Mouse (Mus musculus): Measurements from ENCODE around the gene Slc38a1. TPM values are rescaled to one million over a fixed set of nuclear protein-coding genes. Genes with fewer than 3 reads are reported as not detected.

Gene Slc38a1
- 154 and 158 TPM in 2 replicates for polyA plus RNA-seq (2015; fragmentation: Nextera tagmentation; extraction: Ambion mirVana)

- peak within 1 kb of the TSS; percentile 100 for H3K27ac ChIP-seq (ENCODE audit: low read length)
- no peaks in the 10 kb centered on the region for H3K36me3 ChIP-seq (ENCODE audit: control insufficient read depth, insufficient read depth)
- under 1% methylated on average over 62 of the region's 70 CpGs for WGBS
- H3K9me3 ChIP-seq (ENCODE audit: control insufficient read depth, low read length): no peaks in the 10 kb centered on the region
- peak within 1 kb of the TSS; percentile 78 for H3K4me2 ChIP-seq (ENCODE audit: low read length)
- H3K27me3 ChIP-seq (replicated peaks; ENCODE audit: control insufficient read depth, insufficient read depth, low read length): no peaks in the 10 kb centered on the region
- peak; percentile 80 for ATAC-seq
- H3K4me3 ChIP-seq (replicated peaks; ENCODE audit: low read length): peak within 1 kb of the TSS; percentile 82
- H3K9ac ChIP-seq (replicated peaks; ENCODE audit: low read depth, low read length): peak within 1 kb of the TSS; percentile 100
- H3K4me1 ChIP-seq (replicated peaks; ENCODE audit: control insufficient read depth, insufficient read depth, low read length): peaks cover 31% of the 10 kb centered on the region
These were observed at the start of gene Slc38a1 for GRCm38 (mm10) chr15:96642436-96643405. Gene Slc38a1 (minus strand): TSS chr15:96642913.

GRCm38 (mm10) chr15:96692401-96692800 lies 49.7 kb upstream of the Slc38a1 start:
- H3K4me1 ChIP-seq (replicated peaks; ENCODE audit: control insufficient read depth, insufficient read depth, low read length): peaks cover 32% of the 10 kb centered on the region
- H3K36me3 ChIP-seq (ENCODE audit: control insufficient read depth, insufficient read depth): peaks cover 64% of the 10 kb centered on the region
- no peaks in the 10 kb centered on the region for H3K27me3 ChIP-seq (replicated peaks; ENCODE audit: control insufficient read depth, insufficient read depth, low read length)
- H3K9ac ChIP-seq (replicated peaks; ENCODE audit: low read depth, low read length): no peak overlapping the region
- H3K4me2 ChIP-seq (ENCODE audit: low read length): no peak overlapping the region
- WGBS: 92% methylated on average over 11 of the region's 11 CpGs
- no peaks in the 10 kb centered on the region for H3K9me3 ChIP-seq (ENCODE audit: control insufficient read depth, low read length)
- ATAC-seq: no peak
- no peak overlapping the region for H3K4me3 ChIP-seq (replicated peaks; ENCODE audit: low read length)
- H3K27ac ChIP-seq (ENCODE audit: low read length): no peak overlapping the region

- H3K4me1 ChIP-seq (replicated peaks; ENCODE audit: control insufficient read depth, insufficient read depth, low read length): peaks cover 22% of the 10 kb centered on the region
- H3K36me3 ChIP-seq (ENCODE audit: control insufficient read depth, insufficient read depth): peaks cover 66% of the 10 kb centered on the region
- no peaks in the 10 kb centered on the region for H3K9me3 ChIP-seq (ENCODE audit: control insufficient read depth, low read length)
- no peak overlapping the region for H3K9ac ChIP-seq (replicated peaks; ENCODE audit: low read depth, low read length)
- no peak overlapping the region for H3K4me3 ChIP-seq (replicated peaks; ENCODE audit: low read length)
- WGBS: 91% methylated on average over 15 of the region's 15 CpGs
- no peak overlapping the region for H3K27ac ChIP-seq (ENCODE audit: low read length)
- ATAC-seq: no peak
- no peaks in the 10 kb centered on the region for H3K27me3 ChIP-seq (replicated peaks; ENCODE audit: control insufficient read depth, insufficient read depth, low read length)
- H3K4me2 ChIP-seq (ENCODE audit: low read length): no peak overlapping the region
These were observed 48.7 kb upstream of the Slc38a1 start for GRCm38 (mm10) chr15:96691381-96691780.

DNA sequence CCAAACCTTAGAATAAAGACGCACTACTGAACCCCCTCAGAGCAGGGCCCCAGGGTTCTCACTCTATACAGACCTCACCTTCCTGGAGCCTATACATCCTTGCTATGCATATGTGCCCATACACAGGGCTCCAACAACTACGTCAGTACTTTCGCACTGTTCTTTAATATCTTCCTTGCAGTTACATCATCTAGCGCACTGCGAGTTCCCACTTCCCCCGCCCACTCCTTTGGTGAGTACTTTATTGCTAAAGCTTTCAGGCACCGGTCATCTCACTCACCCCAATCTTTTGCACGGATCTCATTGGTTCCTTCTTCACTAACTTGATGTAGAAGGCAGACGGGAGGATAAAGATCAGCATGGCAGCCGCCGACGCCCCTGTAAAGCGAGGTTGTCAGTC lies 48.1 kb upstream of the Slc38a1 start:
- H3K4me1 ChIP-seq (replicated peaks; ENCODE audit: control insufficient read depth, insufficient read depth, low read length): peaks cover 17% of the 10 kb centered on the region
- WGBS: 90% methylated on average over 13 of the region's 13 CpGs
- H3K9ac ChIP-seq (replicated peaks; ENCODE audit: low read depth, low read length): no peak overlapping the region
- ATAC-seq: no peak
- H3K36me3 ChIP-seq (ENCODE audit: control insufficient read depth, insufficient read depth): peaks cover 66% of the 10 kb centered on the region
- H3K4me2 ChIP-seq (ENCODE audit: low read length): no peak overlapping the region
- H3K27me3 ChIP-seq (replicated peaks; ENCODE audit: control insufficient read depth, insufficient read depth, low read length): no peaks in the 10 kb centered on the region
- no peak overlapping the region for H3K27ac ChIP-seq (ENCODE audit: low read length)
- H3K4me3 ChIP-seq (replicated peaks; ENCODE audit: low read length): no peak overlapping the region
- H3K9me3 ChIP-seq (ENCODE audit: control insufficient read depth, low read length): no peaks in the 10 kb centered on the region

DNA sequence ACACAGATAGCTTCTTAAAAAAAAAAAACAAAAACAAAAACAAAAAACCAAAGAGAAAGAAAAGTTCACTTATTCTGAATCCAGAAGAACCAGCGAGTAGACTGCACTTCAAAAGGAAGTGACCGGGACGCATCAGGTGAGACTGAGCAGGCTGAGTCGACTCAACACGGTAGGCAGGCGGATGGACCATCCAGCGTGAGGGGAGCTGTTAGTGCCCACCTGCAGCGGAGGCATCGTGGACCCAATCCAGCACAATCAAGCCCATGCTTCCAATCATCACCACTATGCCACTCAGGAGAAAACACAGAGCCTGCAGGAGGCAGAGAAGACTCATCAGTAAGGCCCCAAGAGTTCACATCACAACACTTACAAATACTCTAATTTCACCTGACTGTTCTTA lies 47.2 kb upstream of the Slc38a1 start:
- Histone ChIP-seq H3K27me3 (replicated peaks; ENCODE audit: control insufficient read depth, insufficient read depth, low read length) (no peaks in the 10 kb centered on the region), H3K36me3 (ENCODE audit: control insufficient read depth, insufficient read depth) (peaks cover 64% of the 10 kb centered on the region), H3K9me3 (ENCODE audit: control insufficient read depth, low read length) (no peaks in the 10 kb centered on the region), H3K4me3 (replicated peaks; ENCODE audit: low read length) (no peak overlapping the region), H3K4me2 (ENCODE audit: low read length) (no peak overlapping the region), H3K4me1 (replicated peaks; ENCODE audit: control insufficient read depth, insufficient read depth, low read length) (peaks cover 11% of the 10 kb centered on the region), H3K9ac (replicated peaks; ENCODE audit: low read depth, low read length) (no peak overlapping the region), H3K27ac (ENCODE audit: low read length) (no peak overlapping the region)
- 90% methylated on average over 9 of the region's 9 CpGs for WGBS
- ATAC-seq: no peak

- Histone ChIP-seq H3K36me3 (ENCODE audit: control insufficient read depth, insufficient read depth) (peaks cover 53% of the 10 kb centered on the region), H3K27me3 (replicated peaks; ENCODE audit: control insufficient read depth, insufficient read depth, low read length) (no peaks in the 10 kb centered on the region)
- 83% methylated on average over 12 of the region's 12 CpGs for WGBS
These were observed 46.1 kb upstream of the Slc38a1 start for GRCm38 (mm10) chr15:96688784-96689318.

DNA sequence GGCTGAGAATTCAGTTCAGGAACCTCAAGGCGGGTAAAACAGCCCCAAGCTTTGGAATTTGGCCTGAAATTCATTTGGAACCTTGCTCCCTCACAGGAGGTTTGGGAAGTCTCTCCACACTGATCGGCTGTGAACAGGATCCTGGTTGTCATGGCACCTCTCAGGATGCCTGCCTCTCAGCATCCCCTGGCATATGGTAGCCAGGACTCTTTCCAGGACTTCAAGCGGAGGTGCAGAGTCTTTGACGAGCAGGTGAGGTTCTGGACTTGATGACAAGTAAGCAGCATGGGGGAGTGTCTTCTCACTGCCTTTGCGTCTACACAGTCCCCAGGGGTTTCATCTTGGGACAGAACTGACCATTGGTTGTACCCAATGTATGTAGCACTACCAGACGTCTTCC lies 45.3 kb upstream of the Slc38a1 start:
- WGBS: 61% methylated on average over 6 of the region's 6 CpGs
- Histone ChIP-seq H3K9ac (replicated peaks; ENCODE audit: low read depth, low read length) (no peak overlapping the region), H3K4me3 (replicated peaks; ENCODE audit: low read length) (no peak overlapping the region), H3K27me3 (replicated peaks; ENCODE audit: control insufficient read depth, insufficient read depth, low read length) (no peaks in the 10 kb centered on the region), H3K4me2 (ENCODE audit: low read length) (no peak overlapping the region), H3K36me3 (ENCODE audit: control insufficient read depth, insufficient read depth) (peaks cover 47% of the 10 kb centered on the region), H3K4me1 (replicated peaks; ENCODE audit: control insufficient read depth, insufficient read depth, low read length) (0 out of 2 replicates have a peak, but pooled peaks cover 3% of the 10 kb centered on the region), H3K9me3 (ENCODE audit: control insufficient read depth, low read length) (no peaks in the 10 kb centered on the region), H3K27ac (ENCODE audit: low read length) (no peak overlapping the region)
- ATAC-seq: no peak; the same call in 1 of the 2 replicates

More at GRCm38 (mm10) chr15:96688784-96689318, 46.1 kb upstream of the Slc38a1 start:
- H3K27ac ChIP-seq (ENCODE audit: low read length): no peak overlapping the region
- H3K9me3 ChIP-seq (ENCODE audit: control insufficient read depth, low read length): no peaks in the 10 kb centered on the region
- H3K9ac ChIP-seq (replicated peaks; ENCODE audit: low read depth, low read length): no peak overlapping the region
- peaks cover 6% of the 10 kb centered on the region for H3K4me1 ChIP-seq (replicated peaks; ENCODE audit: control insufficient read depth, insufficient read depth, low read length)
- no peak overlapping the region for H3K4me3 ChIP-seq (replicated peaks; ENCODE audit: low read length)
- no peak overlapping the region for H3K4me2 ChIP-seq (ENCODE audit: low read length)
- no peak for ATAC-seq

DNA sequence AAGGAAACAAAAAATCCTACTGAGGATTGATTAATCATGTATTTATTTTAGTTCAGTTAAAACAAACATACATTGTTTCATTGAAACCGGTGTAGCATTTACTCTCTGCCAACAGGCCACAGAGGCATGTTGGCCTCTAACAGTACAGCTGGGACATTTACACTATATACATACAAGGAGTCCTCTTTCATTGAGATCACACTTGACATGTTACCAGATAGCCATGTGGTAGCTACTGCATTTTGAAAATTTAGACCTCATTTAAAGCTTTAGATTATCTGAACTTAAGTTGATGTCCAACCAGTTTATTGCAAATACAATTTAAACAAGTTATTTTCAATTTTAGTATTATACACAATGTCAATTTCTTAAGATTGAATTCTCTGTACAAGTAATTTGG lies 44.7 kb upstream of the Slc38a1 start:
- ATAC-seq: no peak
- Histone ChIP-seq H3K4me2 (ENCODE audit: low read length) (no peak overlapping the region), H3K27me3 (replicated peaks; ENCODE audit: control insufficient read depth, insufficient read depth, low read length) (no peaks in the 10 kb centered on the region), H3K36me3 (ENCODE audit: control insufficient read depth, insufficient read depth) (peaks cover 41% of the 10 kb centered on the region), H3K4me3 (replicated peaks; ENCODE audit: low read length) (no peak overlapping the region), H3K27ac (ENCODE audit: low read length) (no peak overlapping the region), H3K9ac (replicated peaks; ENCODE audit: low read depth, low read length) (no peak overlapping the region), H3K9me3 (ENCODE audit: control insufficient read depth, low read length) (no peaks in the 10 kb centered on the region), H3K4me1 (replicated peaks; ENCODE audit: control insufficient read depth, insufficient read depth, low read length) (0 out of 2 replicates have a peak, but pooled peaks cover 3% of the 10 kb centered on the region)
- 57% methylated on average over 1 of the region's 1 CpGs for WGBS

All from forebrain, embryonic 16.5 days (tissue).